Mouse (Mus musculus): Measurements from ENCODE around the gene Ctnna3. TPM values are rescaled to one million over a fixed set of nuclear protein-coding genes. Genes with fewer than 3 reads are reported as not detected.

The Ctnna3 gene
- total and polyA plus RNA-seq, 2 experiments from 2014 or later, result 0.63 to 1.0 TPM

DNA sequence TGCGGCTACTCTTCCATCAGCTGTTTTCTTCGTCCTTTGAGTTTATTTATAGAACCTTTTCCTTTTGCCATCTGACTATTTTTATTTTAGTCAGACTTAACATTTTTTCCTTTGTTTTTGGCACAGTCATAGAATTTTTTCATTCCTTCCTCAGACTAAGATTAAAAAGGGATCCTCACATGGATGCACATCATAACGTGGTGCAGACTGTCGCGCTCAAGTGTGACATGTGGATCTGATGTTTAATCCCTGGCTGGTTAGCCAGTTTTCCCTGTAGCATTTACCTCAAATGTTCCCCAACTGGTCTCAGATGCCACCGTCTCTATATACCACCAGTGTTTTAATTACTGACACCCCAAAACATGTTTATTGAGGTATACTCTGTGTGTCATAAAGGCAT, 246.4 kb downstream of the Ctnna3 start:
- no peak for TF ChIP-seq CTCF (IDR thresholded peaks at IDR 0.05)
- Histone ChIP-seq H3K4me2 (ENCODE audit: low read depth, low read length, poor library complexity, severe bottlenecking) (no peak overlapping the region), H3K27me3 (ENCODE audit: insufficient read depth, low read length) (no peaks in the 10 kb centered on the region), H3K9me3 (ENCODE audit: low read length) (no peaks in the 10 kb centered on the region), H3K36me3 (ENCODE audit: insufficient read depth, low read length) (no peaks in the 10 kb centered on the region), H3K9ac (replicated peaks; ENCODE audit: low read length, poor library complexity, severe bottlenecking) (no peak overlapping the region), H3K27ac (ENCODE audit: low read depth, low read length) (no peak overlapping the region), H3K4me1 (ENCODE audit: insufficient read depth, low read length) (no peaks in the 10 kb centered on the region), H3K4me3 (ENCODE audit: low read depth, low read length) (no peak overlapping the region)
- WGBS, result 76% methylated on average over 6 of the region's 6 CpGs
- no peak for ATAC-seq (ENCODE audit: low FRiP score)
- DNase-seq (ENCODE audit: low spot score), result no peak

GRCm38 (mm10) chr10:63689233-63689632, 259.3 kb downstream of the Ctnna3 start:
- no peak overlapping the region for H3K4me2 ChIP-seq (ENCODE audit: low read depth, low read length, poor library complexity, severe bottlenecking)
- DNase-seq (ENCODE audit: low spot score) (no peak), ATAC-seq (ENCODE audit: low FRiP score) (no peak)
- no peak overlapping the region for H3K4me3 ChIP-seq (ENCODE audit: low read depth, low read length)
- no peaks in the 10 kb centered on the region for H3K9me3 ChIP-seq (ENCODE audit: low read length)
- TF ChIP-seq CTCF (IDR thresholded peaks at IDR 0.05), result no peak
- H3K9ac ChIP-seq (replicated peaks; ENCODE audit: low read length, poor library complexity, severe bottlenecking), result no peak overlapping the region
- no peaks in the 10 kb centered on the region; the same call in 1 of the 2 replicates for H3K4me1 ChIP-seq (ENCODE audit: insufficient read depth, low read length)
- H3K27me3 ChIP-seq (ENCODE audit: insufficient read depth, low read length), result no peaks in the 10 kb centered on the region
- H3K27ac ChIP-seq (ENCODE audit: low read depth, low read length), result no peak overlapping the region
- no peaks in the 10 kb centered on the region for H3K36me3 ChIP-seq (ENCODE audit: insufficient read depth, low read length)
- WGBS, result 14% methylated on average over 3 of the region's 3 CpGs

DNA sequence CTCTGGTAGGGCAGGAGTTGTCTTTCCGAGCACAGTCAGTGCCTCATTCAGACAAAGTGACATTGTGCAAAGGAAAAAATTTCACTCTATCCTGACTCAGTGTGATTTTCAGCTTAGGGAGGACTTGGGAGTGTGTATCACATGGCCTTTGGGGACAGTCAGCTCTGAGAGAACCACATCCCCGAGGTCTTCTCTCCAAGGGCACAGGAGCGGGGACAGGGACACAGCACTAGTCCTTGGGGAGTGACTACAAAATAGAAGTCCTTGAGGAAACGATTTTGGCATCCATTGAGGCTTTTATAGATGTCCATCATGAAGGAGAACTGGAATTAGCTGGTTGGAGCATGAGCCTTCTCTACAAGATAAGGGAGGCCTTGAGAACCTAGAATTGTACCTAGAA, 259.8 kb downstream of the Ctnna3 start:
- H3K9me3 ChIP-seq (ENCODE audit: low read length), result no peaks in the 10 kb centered on the region
- no peaks in the 10 kb centered on the region; the same call in 1 of the 2 replicates for H3K4me1 ChIP-seq (ENCODE audit: insufficient read depth, low read length)
- no peak overlapping the region for H3K9ac ChIP-seq (replicated peaks; ENCODE audit: low read length, poor library complexity, severe bottlenecking)
- no peak for TF ChIP-seq CTCF (IDR thresholded peaks at IDR 0.05)
- no peak for DNase-seq (ENCODE audit: low spot score)
- H3K27me3 ChIP-seq (ENCODE audit: insufficient read depth, low read length), result no peaks in the 10 kb centered on the region
- H3K4me2 ChIP-seq (ENCODE audit: low read depth, low read length, poor library complexity, severe bottlenecking), result no peak overlapping the region
- H3K36me3 ChIP-seq (ENCODE audit: insufficient read depth, low read length), result no peaks in the 10 kb centered on the region
- WGBS, result 40% methylated on average over 4 of the region's 4 CpGs
- no peak for ATAC-seq (ENCODE audit: low FRiP score)
- no peak overlapping the region for H3K27ac ChIP-seq (ENCODE audit: low read depth, low read length)
- no peak overlapping the region for H3K4me3 ChIP-seq (ENCODE audit: low read depth, low read length)

GRCm38 (mm10) chr10:63692039-63692438, 262.1 kb downstream of the Ctnna3 start:
- DNase-seq (ENCODE audit: low spot score) (peak; percentile 20), ATAC-seq (ENCODE audit: low FRiP score) (no peak)
- Histone ChIP-seq H3K4me1 (ENCODE audit: insufficient read depth, low read length) (no peaks in the 10 kb centered on the region), H3K36me3 (ENCODE audit: insufficient read depth, low read length) (no peaks in the 10 kb centered on the region), H3K27ac (ENCODE audit: low read depth, low read length) (no peak overlapping the region), H3K27me3 (ENCODE audit: insufficient read depth, low read length) (no peaks in the 10 kb centered on the region), H3K4me2 (ENCODE audit: low read depth, low read length, poor library complexity, severe bottlenecking) (no peak overlapping the region), H3K9ac (replicated peaks; ENCODE audit: low read length, poor library complexity, severe bottlenecking) (no peak overlapping the region), H3K9me3 (ENCODE audit: low read length) (no peaks in the 10 kb centered on the region), H3K4me3 (ENCODE audit: low read depth, low read length) (no peak overlapping the region)
- TF ChIP-seq CTCF (IDR thresholded peaks at IDR 0.05), result peak; percentile 46
- 66% methylated on average over 3 of the region's 3 CpGs for WGBS

DNA sequence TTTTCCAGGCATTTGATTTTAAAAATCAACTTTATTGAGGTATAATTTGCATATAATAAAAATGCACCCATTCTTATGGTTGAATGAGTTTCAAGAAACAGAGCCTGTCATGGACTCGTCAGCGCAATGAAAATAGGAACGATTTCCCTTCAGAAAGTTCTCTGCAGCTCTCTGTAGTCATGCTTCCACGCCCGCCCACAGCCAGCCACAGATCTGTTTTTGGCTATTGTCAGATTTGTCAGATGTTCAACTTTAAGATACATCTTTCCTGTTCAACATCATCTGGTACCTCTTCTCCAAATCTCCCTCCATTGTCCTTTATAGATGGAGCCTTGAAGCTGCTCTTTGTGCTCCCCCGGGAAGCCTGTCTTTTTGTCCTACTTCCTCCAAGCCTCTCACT, 280.3 kb downstream of the Ctnna3 start:
- Histone ChIP-seq H3K36me3 (ENCODE audit: insufficient read depth, low read length) (no peaks in the 10 kb centered on the region), H3K9ac (replicated peaks; ENCODE audit: low read length, poor library complexity, severe bottlenecking) (no peak overlapping the region), H3K27ac (ENCODE audit: low read depth, low read length) (no peak overlapping the region), H3K27me3 (ENCODE audit: insufficient read depth, low read length) (no peaks in the 10 kb centered on the region), H3K4me3 (ENCODE audit: low read depth, low read length) (no peak overlapping the region), H3K9me3 (ENCODE audit: low read length) (no peaks in the 10 kb centered on the region), H3K4me2 (ENCODE audit: low read depth, low read length, poor library complexity, severe bottlenecking) (no peak overlapping the region), H3K4me1 (ENCODE audit: insufficient read depth, low read length) (no peaks in the 10 kb centered on the region)
- WGBS, result 75% methylated on average over 6 of the region's 6 CpGs
- ATAC-seq (ENCODE audit: low FRiP score) (no peak), DNase-seq (ENCODE audit: low spot score) (no peak)
- no peak for TF ChIP-seq CTCF (IDR thresholded peaks at IDR 0.05)

- no peak for ATAC-seq (ENCODE audit: low FRiP score)
- H3K36me3 ChIP-seq (ENCODE audit: insufficient read depth, low read length), result no peaks in the 10 kb centered on the region
- no peaks in the 10 kb centered on the region for H3K4me1 ChIP-seq (ENCODE audit: insufficient read depth, low read length)
- H3K4me3 ChIP-seq (ENCODE audit: low read depth, low read length), result no peak overlapping the region
- WGBS, result 82% methylated on average over 8 of the region's 8 CpGs
- H3K9me3 ChIP-seq (ENCODE audit: low read length), result no peaks in the 10 kb centered on the region
- DNase-seq (ENCODE audit: low spot score), result no peak
- H3K4me2 ChIP-seq (ENCODE audit: low read depth, low read length, poor library complexity, severe bottlenecking), result no peak overlapping the region
- no peak for TF ChIP-seq CTCF (IDR thresholded peaks at IDR 0.05)
- H3K27ac ChIP-seq (ENCODE audit: low read depth, low read length), result no peak overlapping the region
- no peak overlapping the region for H3K9ac ChIP-seq (replicated peaks; ENCODE audit: low read length, poor library complexity, severe bottlenecking)
- no peaks in the 10 kb centered on the region for H3K27me3 ChIP-seq (ENCODE audit: insufficient read depth, low read length)
Observed at GRCm38 (mm10) chr10:63712530-63712929, 282.6 kb downstream of the Ctnna3 start.

All from midbrain, postnatal 0 days (tissue).